Mouse (Mus musculus) CH12.LX (cell line): ENCODE data around the gene Tmem50b.

Source experiments
- CHD2 ChIP-seq: IDR thresholded peaks from 2 replicates; pipeline ENCODE4 v1.6.1; 2011; ENCODE audit warnings: low read length, improper control_type of control experiment
- NRF1 ChIP-seq: IDR thresholded peaks from 2 replicates; pipeline ENCODE4 v1.6.1; 2014; ENCODE audit warnings: low read depth, mild to moderate bottlenecking, inconsistent platforms, low read length, improper control_type of control experiment, moderate library complexity
- POLR2A ChIP-seq: IDR thresholded peaks from 2 replicates; pipeline ENCODE4 v1.6.1; 2011; ENCODE audit warnings: low read depth, mild to moderate bottlenecking, improper control_type of control experiment, low read length
- USF1 ChIP-seq: IDR thresholded peaks from 2 replicates; pipeline ENCODE4 v1.6.1; 2014; ENCODE audit warnings: low read depth, mild to moderate bottlenecking, inconsistent platforms, low read length, improper control_type of control experiment

DNA sequence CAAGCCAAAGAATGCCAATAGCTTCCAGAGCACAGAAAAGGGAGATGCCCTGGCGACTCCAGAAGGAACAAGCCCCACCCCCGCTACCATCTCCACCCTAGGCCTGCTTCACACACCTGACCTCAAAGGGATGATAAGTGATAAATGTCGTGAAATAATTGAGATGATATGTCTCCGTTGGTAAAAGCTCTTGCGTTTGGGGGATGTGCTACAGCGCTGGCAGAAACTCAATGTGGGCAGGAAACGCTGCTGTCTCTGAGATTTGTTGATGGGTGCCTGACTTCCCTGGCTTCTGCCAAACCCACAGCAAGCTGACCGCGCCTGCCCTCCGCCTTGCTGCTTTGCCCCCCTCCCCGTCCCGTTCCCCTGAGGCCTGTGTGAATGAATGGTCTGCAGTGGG is 44.0 kb downstream of the Tmem50b start:
- TF ChIP-seq POLR2A (no peak), USF1 (no peak), CHD2 (no peak), NRF1 (no peak)
